Mouse (Mus musculus) midbrain, embryonic 10.5 days (tissue): ENCODE results near the gene Coq8b. TPM values are rescaled to one million over a fixed set of nuclear protein-coding genes. Genes with fewer than 3 reads are reported as not detected.

Experiments used
- DNase-seq: peaks from one replicate; pipeline ENCODE4 v3.0.0-alpha.2; 2017; ENCODE audit warnings: low spot score
- H3K27ac ChIP-seq: fragments of 300-500 bp; sonication (generic); replicated peaks from 2 replicates; pipeline ENCODE4 v1.5.1; 2016; ENCODE audit warnings: mild to moderate bottlenecking
- H3K27me3 ChIP-seq: fragments of 300-500 bp; sonication (generic); 2 replicates; pipeline ENCODE4 v1.6.1; 2016; ENCODE audit warnings: low read depth, mild to moderate bottlenecking; ENCODE audit not compliant: poor library complexity, severe bottlenecking
- H3K36me3 ChIP-seq: fragments of 300-500 bp; sonication (generic); 2 replicates; pipeline ENCODE4 v1.6.1; 2016; ENCODE audit warnings: mild to moderate bottlenecking, moderate library complexity
- H3K4me1 ChIP-seq: fragments of 300-500 bp; sonication (generic); 2 replicates; pipeline ENCODE4 v1.6.1; 2016
- H3K4me3 ChIP-seq: fragments of 300-500 bp; sonication (generic); 2 replicates; pipeline ENCODE4 v1.5.1; 2016; ENCODE audit warnings: mild to moderate bottlenecking, moderate library complexity
- H3K9me3 ChIP-seq: fragments of 300-500 bp; sonication (generic); replicated peaks from 2 replicates; pipeline ENCODE4 v1.6.1; 2016; ENCODE audit warnings: mild to moderate bottlenecking
- WGBS: fragments of 180-500 bp; shearing (Covaris S2); methylation state at CpG from one replicate; pipeline ENCODE4 v1.1.7; 2016; 5-methylcytosine and 5-hydroxymethylcytosine counted together
- polyA plus RNA-seq: library from polyadenylated mRNA; unstranded; fragments of >200 nt; fragmentation: Nextera tagmentation; extraction: Ambion mirVana; gene quantifications from 2 replicates; pipeline ENCODE4 v1.2.1, GENCODE M21; 2016

Coq8b gene
- polyA plus RNA-seq, 1 experiment from 2014 or later: 23.1 TPM

- 91% methylated on average over 2 of the region's 2 CpGs for WGBS
- no peaks in the 10 kb centered on the region for H3K9me3 ChIP-seq
- H3K36me3 ChIP-seq: peaks cover 92% of the 10 kb centered on the region
- H3K27me3 ChIP-seq: no peaks in the 10 kb centered on the region
- no peak overlapping the region for H3K27ac ChIP-seq
- no peaks in the 10 kb centered on the region for H3K4me1 ChIP-seq
- H3K4me3 ChIP-seq: no peak overlapping the region
- DNase-seq: no peak
These were observed 20.2 kb upstream of the Coq8b start for GRCm38 (mm10) chr7:27212626-27213025.

DNA sequence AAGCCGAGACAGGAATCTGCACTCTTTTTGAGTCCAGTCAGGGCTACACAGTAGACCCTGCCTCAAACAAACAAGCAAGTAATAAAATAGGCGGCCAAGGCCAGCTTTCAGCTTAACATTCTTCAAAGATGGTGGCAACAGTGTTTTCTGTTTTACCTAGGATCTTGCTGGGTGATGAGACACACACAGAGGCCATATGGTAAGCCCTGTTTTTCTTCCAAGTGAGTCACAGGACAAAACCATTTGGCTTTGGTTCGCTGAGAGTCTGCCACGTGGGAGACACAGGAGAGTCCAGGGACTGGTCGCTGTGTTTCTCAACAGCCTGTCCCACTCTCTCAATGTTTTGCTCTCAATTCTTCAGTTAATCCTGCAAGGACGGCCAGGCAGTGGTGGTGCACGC is 14.2 kb upstream of the Coq8b start:
- Histone ChIP-seq H3K36me3 (peaks cover 69% of the 10 kb centered on the region), H3K27me3 (no peaks in the 10 kb centered on the region), H3K27ac (no peak overlapping the region), H3K4me1 (peaks cover 3% of the 10 kb centered on the region; the same call in 1 of the 2 replicates), H3K4me3 (no peak overlapping the region), H3K9me3 (no peaks in the 10 kb centered on the region)
- no peak for DNase-seq
- WGBS: 90% methylated on average over 7 of the region's 7 CpGs

GRCm38 (mm10) chr7:27219937-27220336 is 12.9 kb upstream of the Coq8b start:
- no peak overlapping the region for H3K27ac ChIP-seq
- no peaks in the 10 kb centered on the region for H3K27me3 ChIP-seq
- no peaks in the 10 kb centered on the region for H3K9me3 ChIP-seq
- H3K36me3 ChIP-seq: peaks cover 58% of the 10 kb centered on the region
- H3K4me3 ChIP-seq: no peak overlapping the region
- WGBS: 76% methylated on average over 11 of the region's 11 CpGs
- DNase-seq: no peak
- peaks cover 17% of the 10 kb centered on the region for H3K4me1 ChIP-seq

DNA sequence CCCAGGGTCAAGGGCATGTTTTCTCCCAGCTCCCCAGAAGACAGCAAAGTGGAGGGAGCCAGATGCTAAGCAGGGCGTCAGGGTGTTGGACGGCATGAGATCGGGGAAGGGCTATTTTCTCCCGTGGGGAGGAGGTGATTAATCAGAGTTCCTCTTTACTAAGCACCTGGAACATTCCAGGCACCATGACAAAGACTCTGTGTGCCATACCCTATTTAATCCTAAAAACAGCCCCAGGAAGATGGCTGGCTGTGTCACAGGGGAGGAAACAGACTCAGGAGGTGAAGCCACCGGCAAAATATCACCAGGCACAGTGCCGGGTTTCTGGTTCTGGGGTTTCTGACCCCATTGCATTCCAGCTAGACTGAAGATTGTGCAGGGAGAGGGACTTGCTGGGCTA is 10.9 kb upstream of the Coq8b start:
- peaks cover 37% of the 10 kb centered on the region for H3K4me1 ChIP-seq
- no peaks in the 10 kb centered on the region for H3K9me3 ChIP-seq
- H3K27ac ChIP-seq: no peak overlapping the region
- DNase-seq: no peak
- peaks cover 48% of the 10 kb centered on the region for H3K36me3 ChIP-seq
- H3K27me3 ChIP-seq: no peaks in the 10 kb centered on the region
- H3K4me3 ChIP-seq: no peak overlapping the region
- WGBS: 89% methylated on average over 6 of the region's 6 CpGs

- no peak overlapping the region for H3K27ac ChIP-seq
- DNase-seq: no peak
- H3K9me3 ChIP-seq: no peaks in the 10 kb centered on the region
- peaks cover 43% of the 10 kb centered on the region for H3K4me1 ChIP-seq
- peaks cover 42% of the 10 kb centered on the region for H3K36me3 ChIP-seq
- H3K27me3 ChIP-seq: no peaks in the 10 kb centered on the region
- 84% methylated on average over 1 of the region's 1 CpGs for WGBS
- no peak overlapping the region for H3K4me3 ChIP-seq
These were observed 10.3 kb upstream of the Coq8b start for GRCm38 (mm10) chr7:27222538-27222937.

- H3K4me1 ChIP-seq: peaks cover 53% of the 10 kb centered on the region
- 0 out of 2 replicates have a peak overlapping the region, but pooled peaks have one; percentile 18 for H3K27ac ChIP-seq
- DNase-seq: no peak
- H3K36me3 ChIP-seq: peaks cover 20% of the 10 kb centered on the region
- no peaks in the 10 kb centered on the region for H3K27me3 ChIP-seq
- H3K9me3 ChIP-seq: no peaks in the 10 kb centered on the region
- H3K4me3 ChIP-seq: peak overlapping the region; percentile 80; the same call in 1 of the 2 replicates
- 93% methylated on average over 11 of the region's 11 CpGs for WGBS
These were observed 7.8 kb upstream of the Coq8b start for GRCm38 (mm10) chr7:27224877-27225575.

DNA sequence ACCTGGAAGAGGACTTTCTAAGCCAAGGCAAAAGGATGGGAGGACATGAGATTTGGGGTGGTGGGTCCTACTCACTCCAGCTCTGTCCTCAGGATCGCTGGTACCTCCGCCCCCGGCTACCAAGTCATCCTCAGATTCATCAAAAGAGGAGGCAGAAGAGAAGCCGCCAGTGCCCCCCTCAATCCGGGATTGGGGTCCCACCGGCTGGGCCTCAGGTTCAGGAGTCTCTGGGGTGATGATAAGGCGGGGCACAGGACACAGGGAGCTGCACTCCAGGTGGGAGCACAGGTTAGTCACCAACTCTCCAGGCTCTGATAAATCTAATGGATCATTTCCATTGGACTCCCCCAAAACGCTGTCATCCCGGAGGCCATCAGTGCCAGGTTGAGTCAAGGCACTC is 5.5 kb upstream of the Coq8b start:
- 33% methylated on average over 9 of the region's 9 CpGs for WGBS
- Histone ChIP-seq H3K36me3 (peaks cover 15% of the 10 kb centered on the region), H3K27ac (peak overlapping the region; percentile 92), H3K27me3 (no peaks in the 10 kb centered on the region), H3K9me3 (no peaks in the 10 kb centered on the region), H3K4me3 (peak overlapping the region; percentile 80), H3K4me1 (peaks cover 60% of the 10 kb centered on the region)
- no peak for DNase-seq

DNA sequence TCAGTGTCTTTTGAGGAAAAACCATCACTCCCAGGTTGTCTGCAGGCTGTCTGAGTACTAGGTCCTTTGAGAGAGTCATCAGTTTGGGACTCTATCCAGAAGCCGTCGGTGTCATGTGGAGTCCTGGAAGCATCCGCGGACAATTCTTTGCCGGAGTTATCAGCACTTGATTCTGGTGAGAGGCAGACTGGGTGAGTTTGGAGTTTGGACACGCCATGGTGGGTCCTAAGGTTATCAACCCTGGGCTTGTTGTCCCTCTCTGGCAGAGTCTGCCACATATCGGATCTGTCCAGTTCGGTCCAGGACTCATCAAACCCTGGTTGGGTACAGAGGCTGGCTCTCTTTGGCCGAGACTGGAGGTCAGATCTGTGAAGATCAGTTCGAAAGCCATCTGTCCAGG is 5.1 kb upstream of the Coq8b start:
- Histone ChIP-seq H3K9me3 (no peaks in the 10 kb centered on the region), H3K4me3 (peak overlapping the region; percentile 80), H3K36me3 (peaks cover 11% of the 10 kb centered on the region; the same call in 1 of the 2 replicates), H3K27ac (peak overlapping the region; percentile 92), H3K4me1 (peaks cover 64% of the 10 kb centered on the region), H3K27me3 (no peaks in the 10 kb centered on the region)
- DNase-seq: no peak
- WGBS: 4% methylated on average over 10 of the region's 10 CpGs

- Histone ChIP-seq H3K27me3 (no peaks in the 10 kb centered on the region), H3K36me3 (peaks cover 7% of the 10 kb centered on the region; the same call in 1 of the 2 replicates), H3K4me1 (peaks cover 67% of the 10 kb centered on the region), H3K27ac (peak within 1 kb of the TSS; percentile 92), H3K4me3 (peak within 1 kb of the TSS; percentile 80), H3K9me3 (no peaks in the 10 kb centered on the region)
- WGBS: under 1% methylated on average over 49 of the region's 49 CpGs
- peak; percentile 97 for DNase-seq
These were observed 4.5 kb upstream of the Coq8b start, which contains the start of gene Itpkc for GRCm38 (mm10) chr7:27228281-27228821. Itpkc (minus strand) TSS chr7:27228661.

GRCm38 (mm10) chr7:27228865-27229264 is 4.0 kb upstream of the Coq8b start:
- H3K9me3 ChIP-seq: no peaks in the 10 kb centered on the region
- H3K27me3 ChIP-seq: no peaks in the 10 kb centered on the region
- WGBS: 22% methylated on average over 6 of the region's 6 CpGs
- peak overlapping the region; percentile 80 for H3K4me3 ChIP-seq
- H3K36me3 ChIP-seq: peaks cover 6% of the 10 kb centered on the region; the same call in 1 of the 2 replicates
- H3K4me1 ChIP-seq: peaks cover 67% of the 10 kb centered on the region
- DNase-seq: no peak
- H3K27ac ChIP-seq: peak overlapping the region; percentile 92

DNA sequence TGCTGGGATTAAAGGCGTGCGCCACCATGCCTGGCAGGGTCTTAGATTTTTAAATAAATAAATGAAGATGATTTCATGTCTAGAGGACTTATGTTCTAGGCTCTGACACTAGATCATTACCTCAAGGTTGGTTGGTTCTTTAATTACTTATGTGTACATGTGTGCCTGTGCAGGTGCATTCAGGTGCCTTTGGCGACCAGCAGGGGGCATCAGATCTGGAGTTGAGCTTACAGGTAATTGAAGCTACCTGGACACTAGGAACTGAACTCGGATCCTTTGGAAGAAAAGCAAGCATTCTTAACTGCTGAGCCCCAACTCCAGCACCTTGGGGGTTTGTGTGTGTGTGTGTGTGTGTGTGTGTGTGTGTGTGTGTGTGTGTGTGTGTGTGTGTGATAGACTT is 2.0 kb upstream of the Coq8b start:
- H3K4me1 ChIP-seq: peaks cover 54% of the 10 kb centered on the region
- no peaks in the 10 kb centered on the region for H3K9me3 ChIP-seq
- no peak overlapping the region for H3K27ac ChIP-seq
- no peak overlapping the region for H3K4me3 ChIP-seq
- WGBS: 78% methylated on average over 4 of the region's 4 CpGs
- H3K36me3 ChIP-seq: 0 out of 2 replicates have a peak, but pooled peaks cover 2% of the 10 kb centered on the region
- H3K27me3 ChIP-seq: no peaks in the 10 kb centered on the region
- no peak for DNase-seq

DNA sequence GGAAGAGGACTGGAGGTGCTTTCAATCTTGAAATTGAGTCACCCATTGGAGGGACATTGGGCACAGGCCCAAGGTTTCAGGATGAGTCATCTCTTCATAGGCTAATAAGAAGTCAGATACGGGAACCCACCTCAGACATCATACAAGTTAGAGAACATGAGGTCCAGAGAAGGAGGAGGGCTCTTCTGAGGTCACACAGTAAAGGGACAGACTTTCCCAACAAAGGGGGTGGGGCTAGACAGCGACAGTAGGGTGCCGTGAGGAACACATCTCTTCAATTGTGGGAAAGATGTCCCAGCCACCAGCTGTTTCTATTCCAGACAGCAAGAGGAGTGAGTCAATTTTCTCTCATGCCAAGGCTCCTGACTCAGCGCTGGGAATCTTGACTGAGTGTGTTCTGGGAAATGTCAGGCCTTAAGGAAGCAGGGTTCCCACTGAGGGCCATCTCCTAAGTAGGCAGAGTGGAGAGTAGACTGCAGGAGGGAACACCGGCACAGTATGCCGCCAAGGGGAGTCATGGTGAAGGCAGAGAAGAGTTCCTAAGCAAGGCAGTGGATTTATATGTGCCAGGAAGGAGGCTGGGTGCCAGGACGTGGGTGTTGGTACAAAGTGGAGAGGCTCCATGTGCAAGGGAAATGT is 1.0 kb upstream of the Coq8b start:
- Histone ChIP-seq H3K27ac (peak overlapping the region; percentile 91), H3K4me1 (peaks cover 44% of the 10 kb centered on the region), H3K4me3 (peak overlapping the region; percentile 12; the same call in 1 of the 2 replicates), H3K27me3 (no peaks in the 10 kb centered on the region), H3K9me3 (no peaks in the 10 kb centered on the region), H3K36me3 (no peaks in the 10 kb centered on the region)
- WGBS: 83% methylated on average over 7 of the region's 7 CpGs
- no peak for DNase-seq

DNA sequence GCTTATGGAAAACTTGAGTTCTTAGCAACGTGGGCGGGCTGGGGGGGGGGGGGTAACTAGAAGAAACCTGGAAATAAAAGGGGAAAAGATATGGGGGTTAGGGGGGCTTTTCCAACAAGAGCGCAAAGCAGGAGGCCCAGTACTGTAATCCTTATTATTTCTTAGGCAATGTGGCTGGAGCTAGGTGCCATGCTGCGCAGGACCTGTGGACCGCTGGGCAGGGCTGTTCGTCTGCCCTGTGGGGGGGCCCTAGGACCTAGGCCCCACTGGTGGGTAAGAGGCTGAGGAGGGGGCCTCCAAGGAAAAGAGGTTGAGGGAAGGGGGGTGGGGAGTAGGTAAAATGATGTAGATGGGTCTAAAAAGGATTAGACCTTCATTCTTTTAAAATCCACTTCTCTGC is 477 bp downstream of the Coq8b start:
- Histone ChIP-seq H3K27me3 (no peaks in the 10 kb centered on the region), H3K4me3 (peak overlapping the region; percentile 60), H3K9me3 (no peaks in the 10 kb centered on the region), H3K27ac (peak overlapping the region; percentile 91), H3K36me3 (peaks cover 8% of the 10 kb centered on the region; the same call in 1 of the 2 replicates), H3K4me1 (peaks cover 33% of the 10 kb centered on the region)
- no peak for DNase-seq
- 0% methylated on average over 6 of the region's 6 CpGs for WGBS
